Mouse (Mus musculus): Measurements from ENCODE around the gene Slc1a7.

Slc1a7 gene

DNA sequence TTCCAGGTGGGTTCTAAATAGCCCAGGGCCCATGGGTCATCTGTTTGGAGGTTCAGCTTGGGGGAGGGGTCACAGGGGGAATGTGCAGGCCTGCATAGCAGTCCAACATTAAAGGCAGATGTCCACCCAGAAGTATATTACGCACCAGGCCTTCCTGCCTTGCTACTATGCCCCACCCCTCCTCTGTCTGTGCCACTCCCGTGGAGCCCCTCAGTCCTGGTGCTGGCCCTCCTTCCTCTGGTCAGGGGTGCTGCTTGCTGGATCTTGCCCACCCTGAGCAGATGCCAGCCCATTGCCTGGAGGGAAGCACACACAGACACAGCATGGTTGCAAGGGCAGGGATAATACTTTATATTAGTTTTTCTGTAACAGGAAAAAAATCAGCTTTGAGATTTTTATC, 46.3 kb downstream of the Slc1a7 start:
- DNase-seq (ENCODE audit: low read depth) = no peak

DNA sequence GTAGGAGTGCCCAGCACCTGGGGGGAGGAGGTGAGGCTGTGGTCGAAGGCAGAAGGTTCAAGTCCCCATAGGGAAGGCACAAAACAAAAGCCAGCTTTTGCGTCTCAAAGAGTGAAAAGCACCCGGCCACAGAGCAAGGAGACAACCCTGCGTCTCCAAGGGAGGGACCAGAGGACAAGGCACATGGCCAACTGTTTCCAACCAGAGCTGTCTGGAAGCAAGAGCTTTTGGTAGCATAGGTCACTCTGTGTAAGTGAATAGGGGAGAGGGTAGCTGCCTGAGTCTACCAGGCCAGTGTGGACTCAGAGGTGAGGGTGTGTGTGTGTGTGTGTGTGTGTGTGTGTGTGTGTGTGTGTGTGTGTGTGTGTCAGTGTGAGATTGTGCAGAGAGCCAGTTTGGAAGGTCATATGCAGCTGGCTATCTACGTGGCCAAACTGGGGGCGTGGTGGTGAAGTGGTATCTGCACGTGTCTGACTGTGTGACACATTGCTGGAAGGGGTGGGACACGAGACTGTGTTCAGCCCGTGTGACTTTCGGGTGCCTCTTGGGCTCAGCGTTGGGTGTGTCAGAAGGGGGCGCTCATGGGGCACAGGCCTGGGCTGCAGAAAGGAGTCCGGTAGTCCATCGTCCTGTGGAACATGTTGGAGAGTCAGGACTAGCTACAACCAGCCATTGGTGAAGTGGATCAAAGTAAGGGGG, 47.1 kb downstream of the Slc1a7 start:
- no peak for DNase-seq (ENCODE audit: low read depth)

DNA sequence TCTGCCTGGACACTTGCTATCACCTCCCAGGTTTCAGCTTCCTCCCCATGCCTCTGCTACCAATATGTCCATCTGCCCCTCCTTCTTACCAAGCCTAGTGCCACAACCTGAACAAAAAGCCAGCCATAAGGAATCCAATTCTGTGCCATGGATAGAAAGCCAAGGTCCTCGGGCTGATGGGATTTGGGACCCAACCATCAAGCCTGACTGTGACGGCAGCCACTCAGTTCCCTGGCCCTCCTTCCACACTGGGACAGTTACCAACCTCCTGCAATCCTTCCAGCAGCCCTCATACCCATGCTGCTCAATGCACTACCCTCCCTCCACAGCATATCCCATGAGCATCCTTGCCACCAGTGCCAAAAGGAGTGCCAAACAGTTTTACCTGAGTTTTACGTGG, 48.2 kb downstream of the Slc1a7 start:
- DNase-seq (ENCODE audit: low read depth) = no peak

DNA sequence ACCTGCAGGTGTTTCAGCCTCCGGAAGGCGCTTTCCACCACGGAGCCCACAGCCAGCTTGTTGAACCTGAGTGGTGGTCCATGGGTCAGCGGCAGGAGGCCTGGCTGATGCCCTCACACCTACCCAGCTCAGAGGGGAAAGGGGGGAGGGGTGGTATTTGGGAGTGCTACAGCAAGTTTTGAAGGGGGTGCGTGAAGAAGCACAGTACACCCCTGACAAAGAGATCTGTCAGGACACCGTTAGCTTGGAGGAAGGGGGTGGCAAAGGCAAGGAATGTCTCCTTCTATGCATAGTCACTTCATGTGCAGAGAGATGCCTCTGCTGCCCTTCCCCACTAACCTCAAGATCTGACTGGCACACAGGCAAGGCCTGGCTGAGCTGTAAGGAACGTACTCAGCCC, 49.7 kb downstream of the Slc1a7 start:
- DNase-seq (ENCODE audit: low read depth) = no peak

- no peak for DNase-seq (ENCODE audit: low read depth)
Observed at GRCm38 (mm10) chr4:108018241-108018923, 50.2 kb downstream of the Slc1a7 start.

- no peak for DNase-seq (ENCODE audit: low read depth)
Observed at GRCm38 (mm10) chr4:108018961-108019921, 51.1 kb downstream of the Slc1a7 start.

GRCm38 (mm10) chr4:108020178-108020577, 52.0 kb downstream of the Slc1a7 start:
- no peak for DNase-seq (ENCODE audit: low read depth)

GRCm38 (mm10) chr4:108023186-108023585, 55.1 kb downstream of the Slc1a7 start:
- DNase-seq (ENCODE audit: low read depth) = no peak

GRCm38 (mm10) chr4:108024641-108025040, 56.5 kb downstream of the Slc1a7 start:
- DNase-seq (ENCODE audit: low read depth) = no peak

DNA sequence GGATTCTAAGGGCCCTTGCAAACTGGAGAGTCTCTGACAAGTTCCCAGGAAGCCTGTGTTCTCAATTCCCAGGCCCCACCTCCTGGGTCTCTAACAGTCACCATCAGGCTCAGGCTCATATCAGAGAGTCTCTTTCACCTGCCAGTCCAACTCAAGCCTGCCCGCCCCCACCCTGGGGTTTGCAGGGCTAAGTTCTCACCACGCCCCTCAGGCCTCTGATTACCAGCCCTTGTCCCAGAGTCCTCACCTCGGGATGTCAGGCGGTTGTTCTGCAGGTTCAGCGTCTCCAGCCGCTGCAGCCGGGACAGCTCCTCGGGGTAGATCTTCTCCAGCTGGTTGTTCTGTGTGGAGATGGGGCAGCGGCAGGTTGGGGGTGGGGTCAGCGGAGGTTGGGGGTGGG, 57.1 kb downstream of the Slc1a7 start:
- DNase-seq (ENCODE audit: low read depth) = no peak

DNA sequence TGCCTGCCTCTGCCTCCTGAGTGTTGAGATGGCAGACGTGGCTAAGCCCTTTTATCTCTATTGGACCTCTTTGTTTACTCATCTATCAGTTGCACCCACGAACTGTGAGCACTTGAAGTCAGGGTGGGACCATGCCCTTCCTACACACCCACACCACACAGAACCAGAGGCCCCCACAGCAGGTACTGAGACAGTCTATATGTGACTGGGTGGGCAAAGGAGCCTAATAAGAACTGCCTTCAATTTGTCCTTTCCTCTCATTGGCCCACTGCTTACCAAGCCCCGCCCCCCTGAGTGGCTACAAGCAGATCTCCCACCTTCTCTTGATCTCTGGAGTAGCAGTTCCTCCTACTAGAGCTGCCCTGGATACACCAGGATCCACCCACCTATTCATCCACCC, 58.1 kb downstream of the Slc1a7 start:
- no peak for DNase-seq (ENCODE audit: low read depth)

DNA sequence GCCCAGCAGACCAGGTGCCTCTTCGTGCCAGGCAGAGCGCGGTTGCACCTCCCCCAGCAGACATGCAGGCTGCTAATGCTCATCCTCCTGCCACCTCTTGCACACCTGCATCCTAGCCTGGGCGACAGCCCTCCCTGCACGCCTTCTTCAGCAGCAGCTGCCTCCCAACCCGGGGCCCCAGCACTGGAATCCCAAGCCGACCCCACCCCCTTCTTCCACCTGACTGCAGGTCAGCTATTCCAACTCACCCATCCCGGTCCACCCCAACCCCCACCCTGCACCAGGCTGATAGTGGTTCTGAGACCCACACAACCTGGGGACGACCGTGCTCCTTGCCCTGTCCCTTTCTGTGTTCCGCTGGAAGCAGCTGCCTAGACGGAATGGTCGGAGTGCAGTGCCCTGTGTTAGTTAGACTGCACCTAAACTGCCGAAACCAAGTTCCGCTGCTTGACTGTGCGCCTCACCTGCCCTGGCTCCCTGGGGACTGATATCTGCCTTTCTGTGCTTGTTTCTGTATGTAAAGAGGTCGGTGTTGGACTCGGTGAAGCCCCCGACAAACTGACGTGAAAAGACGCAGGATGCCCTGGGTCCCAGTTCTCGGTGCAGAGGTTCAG, 62.9 kb downstream of the Slc1a7 start:
- no peak for DNase-seq (ENCODE audit: low read depth)

GRCm38 (mm10) chr4:108031502-108032351, 63.6 kb downstream of the Slc1a7 start:
- DNase-seq (ENCODE audit: low read depth) = no peak

DNA sequence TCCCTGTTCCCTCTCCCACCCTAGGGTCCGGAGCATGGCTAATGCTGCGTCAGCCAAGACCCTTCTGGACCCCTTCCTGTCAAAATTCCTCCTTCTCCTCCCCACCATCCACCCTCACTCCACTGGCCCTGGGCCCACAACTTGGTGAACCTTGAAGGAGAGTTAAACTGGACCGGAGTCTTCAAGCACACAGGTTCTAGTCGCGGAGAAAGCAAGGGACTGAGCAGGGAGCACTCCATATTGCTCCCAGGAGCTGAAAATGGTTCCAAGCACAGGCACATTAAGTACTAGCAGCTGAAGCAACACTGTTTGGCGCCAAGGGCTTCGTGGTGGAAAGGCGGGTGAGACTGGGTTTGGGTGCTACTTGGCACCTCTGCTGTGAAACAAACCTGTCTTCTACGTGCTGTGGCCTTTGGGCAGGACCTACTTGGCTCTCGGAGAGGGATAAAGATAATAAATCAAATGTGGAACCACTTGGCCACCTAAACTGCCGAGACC, 64.3 kb downstream of the Slc1a7 start:
- no peak for DNase-seq (ENCODE audit: low read depth)

DNA sequence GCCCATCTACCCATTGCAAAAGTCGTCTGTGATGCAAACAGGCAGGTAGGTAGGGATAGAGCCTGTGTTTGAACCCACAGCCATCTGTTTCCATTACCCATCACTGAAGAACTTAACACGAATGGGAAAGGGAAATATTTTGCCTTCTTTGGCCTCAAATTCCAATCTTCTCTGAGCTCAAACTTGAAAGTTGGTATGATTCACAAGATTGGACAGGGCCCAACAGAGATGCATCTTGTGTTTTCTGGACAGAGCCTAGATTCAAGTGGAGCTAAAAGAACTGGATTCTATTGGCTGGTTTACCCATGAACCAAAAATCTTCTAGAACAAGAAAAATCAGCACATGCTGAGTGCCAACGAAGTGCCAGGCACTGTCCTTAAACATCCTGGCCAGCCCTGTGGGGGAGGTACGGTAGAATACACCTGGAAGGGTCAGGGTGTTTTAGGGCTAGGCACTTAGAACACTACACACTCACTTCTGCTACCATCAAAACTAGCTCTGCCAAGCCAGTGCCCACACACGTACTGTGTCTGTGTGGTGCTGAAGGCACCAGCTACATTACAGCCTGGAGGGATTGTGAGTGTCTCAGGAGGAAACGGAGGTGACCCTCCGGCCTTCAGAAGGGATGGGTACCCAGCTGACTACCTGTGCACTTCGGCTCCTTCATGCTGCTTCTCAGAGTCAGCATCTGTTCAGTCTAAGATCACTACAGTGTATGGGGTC, 65.1 kb downstream of the Slc1a7 start:
- no peak for DNase-seq (ENCODE audit: low read depth)

DNA sequence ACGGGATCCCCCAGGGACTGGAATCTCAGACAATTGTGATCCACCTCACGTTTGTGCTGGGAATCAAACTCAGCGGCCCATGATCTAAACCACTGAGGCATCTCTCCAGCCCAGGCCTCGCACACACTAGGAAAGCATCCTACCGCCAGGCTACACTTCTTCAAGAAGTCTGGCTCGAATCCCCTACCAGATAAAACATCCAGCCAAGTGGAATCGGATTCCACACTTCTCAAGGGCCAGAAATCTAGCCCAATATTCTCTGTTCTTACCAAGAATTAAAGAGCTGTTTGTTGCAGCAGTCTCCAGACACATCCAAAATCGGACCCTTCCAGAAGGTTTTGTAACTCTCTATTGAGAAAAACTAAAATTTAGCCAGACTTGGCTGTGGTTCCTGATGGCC, 68.9 kb downstream of the Slc1a7 start:
- no peak for DNase-seq (ENCODE audit: low read depth)

- DNase-seq (ENCODE audit: low read depth) = no peak
Observed at GRCm38 (mm10) chr4:108045136-108046107, 77.3 kb downstream of the Slc1a7 start.

DNA sequence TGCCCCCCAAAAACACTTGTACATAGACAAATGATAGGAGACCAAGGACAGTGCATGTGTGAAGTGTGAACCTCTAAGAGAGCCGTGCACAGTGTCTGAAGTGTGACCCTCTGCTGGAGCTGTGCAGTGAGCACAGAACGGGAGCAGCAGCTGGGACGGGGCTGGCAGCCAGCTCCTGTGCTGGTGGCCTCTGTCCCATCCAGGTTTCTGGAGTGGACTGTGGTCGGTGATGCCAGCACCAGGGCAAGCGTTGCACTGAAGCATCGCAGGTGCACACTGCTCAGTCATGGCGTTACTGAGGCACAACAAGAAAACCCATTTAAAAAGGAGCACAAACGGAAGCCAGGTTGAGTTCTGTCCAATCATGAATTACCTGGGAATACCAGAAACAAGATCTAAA, 78.0 kb downstream of the Slc1a7 start:
- DNase-seq (ENCODE audit: low read depth) = no peak

- DNase-seq (ENCODE audit: low read depth) = no peak
Observed at GRCm38 (mm10) chr4:108051687-108052274, 83.6 kb downstream of the Slc1a7 start.
